Mouse (Mus musculus) thymus, postnatal 10 days (tissue): Measurements from ENCODE around the gene Morc3.

ENCODE experiments used
- DNase-seq, 2 experiments: peaks; one replicate each; pipeline ENCODE4 v3.0.0; 2021; ENCODE audit warnings: low spot score in 2 of 2

Gene Morc3

DNA sequence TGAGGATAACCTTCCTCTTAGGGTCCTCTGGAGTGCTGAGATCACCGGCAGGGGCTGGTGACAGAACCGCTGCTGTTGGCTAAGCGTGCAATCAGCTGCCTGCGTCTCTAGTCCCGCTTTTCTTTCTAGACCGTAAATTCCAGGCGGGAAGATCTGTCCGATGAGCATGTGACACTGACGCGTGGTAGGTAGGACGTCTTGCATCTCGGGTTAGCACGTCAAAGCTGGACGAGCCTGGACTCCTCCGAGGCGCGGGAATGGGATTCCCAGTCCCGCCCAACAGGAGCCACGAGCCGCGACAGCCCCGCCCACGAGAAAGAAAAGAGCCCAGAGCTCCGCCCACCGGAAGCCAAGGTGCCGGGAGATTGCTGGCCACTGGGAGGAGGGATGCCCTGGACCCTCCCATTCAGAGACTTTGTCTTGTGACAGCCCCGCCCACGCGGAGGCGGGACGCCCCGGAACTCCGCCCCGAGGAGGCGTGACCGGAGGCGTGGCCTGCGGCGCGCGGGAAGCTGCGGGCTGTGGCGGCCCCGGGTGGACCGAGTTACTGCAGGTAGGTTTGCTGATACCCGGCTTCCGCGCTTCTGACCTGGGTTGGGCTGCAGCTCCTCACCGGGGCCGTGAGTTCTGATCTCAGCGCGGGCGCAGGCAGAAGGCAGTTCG is 51.6 kb downstream of the Morc3 start, which contains the start of gene Chaf1b:
Gene Chaf1b, plus strand, starts transcription at position 479 of the 663 bp plus-strand sequence.
- peak; percentile 95 to 98 for DNase-seq

DNA sequence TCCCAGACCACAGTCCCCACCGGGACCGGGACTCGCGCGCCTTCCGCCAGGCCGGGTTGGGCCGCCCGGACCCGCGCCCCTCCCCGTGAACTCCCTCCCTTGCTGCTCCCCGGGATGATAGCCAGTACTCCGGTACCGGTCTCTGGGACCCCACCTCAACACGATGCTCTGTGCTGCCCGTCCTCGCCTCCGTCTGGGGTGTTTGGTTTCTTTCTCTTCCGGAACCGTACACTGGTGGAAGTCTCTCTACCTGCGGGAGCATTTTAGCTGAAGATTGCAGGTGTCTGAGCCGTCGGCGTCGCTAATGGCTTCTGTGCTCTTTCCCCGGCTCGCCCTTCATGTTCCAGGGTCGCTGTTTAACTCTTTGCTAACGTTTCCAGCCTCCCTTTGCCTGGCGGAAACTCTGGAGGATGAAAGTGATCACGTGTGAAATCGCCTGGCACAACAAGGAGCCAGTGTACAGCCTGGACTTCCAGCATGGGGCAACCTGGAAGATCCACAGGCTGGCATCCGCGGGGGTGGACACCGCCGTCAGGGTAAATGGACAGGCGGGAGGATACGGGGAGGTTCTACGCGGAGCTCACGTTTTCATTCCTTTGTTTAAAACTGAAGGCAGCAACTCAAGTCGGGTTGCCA is 52.3 kb downstream of the Morc3 start:
- DNase-seq, result peak; percentile 6 to 33

DNA sequence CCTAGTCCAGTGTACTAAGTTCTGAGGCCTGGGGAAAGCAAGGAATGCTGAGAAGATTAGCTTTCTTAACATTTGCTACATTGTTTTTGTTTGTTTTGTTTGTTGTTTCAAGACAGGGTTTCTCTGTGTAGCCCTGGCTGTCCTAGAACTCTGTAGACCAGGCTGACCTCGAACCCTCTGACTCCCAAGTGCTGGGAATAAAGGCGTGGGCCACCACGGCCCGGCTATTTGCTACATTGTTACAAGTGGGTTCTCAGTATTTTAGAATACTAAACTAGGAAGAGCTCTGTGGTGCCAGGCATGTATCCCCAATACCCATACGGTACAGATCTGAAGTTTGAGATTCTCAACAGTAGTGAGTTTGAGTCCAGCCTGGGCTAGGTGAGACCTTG is 52.8 kb downstream of the Morc3 start:
- DNase-seq, result no peak

DNA sequence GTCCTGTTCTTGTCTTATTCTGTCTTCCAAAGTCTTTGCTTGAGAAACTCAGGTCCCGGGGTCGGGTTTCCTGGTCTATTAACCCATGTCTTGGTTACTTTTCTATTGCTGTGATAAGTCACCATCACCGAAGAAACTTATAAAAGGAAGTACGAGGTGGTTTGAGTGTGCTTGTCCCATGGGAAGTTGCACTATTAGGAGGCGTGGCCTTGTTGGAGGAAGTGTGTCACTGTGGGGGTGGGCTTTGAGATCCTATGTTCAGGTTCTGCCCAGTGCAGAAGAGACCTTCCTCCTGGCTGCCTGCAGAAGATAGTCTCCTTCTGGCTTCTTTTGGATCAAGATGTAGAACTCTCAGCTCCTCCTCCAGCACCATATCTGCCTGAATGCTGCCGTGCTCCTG is 56.6 kb downstream of the Morc3 start:
- no peak for DNase-seq

DNA sequence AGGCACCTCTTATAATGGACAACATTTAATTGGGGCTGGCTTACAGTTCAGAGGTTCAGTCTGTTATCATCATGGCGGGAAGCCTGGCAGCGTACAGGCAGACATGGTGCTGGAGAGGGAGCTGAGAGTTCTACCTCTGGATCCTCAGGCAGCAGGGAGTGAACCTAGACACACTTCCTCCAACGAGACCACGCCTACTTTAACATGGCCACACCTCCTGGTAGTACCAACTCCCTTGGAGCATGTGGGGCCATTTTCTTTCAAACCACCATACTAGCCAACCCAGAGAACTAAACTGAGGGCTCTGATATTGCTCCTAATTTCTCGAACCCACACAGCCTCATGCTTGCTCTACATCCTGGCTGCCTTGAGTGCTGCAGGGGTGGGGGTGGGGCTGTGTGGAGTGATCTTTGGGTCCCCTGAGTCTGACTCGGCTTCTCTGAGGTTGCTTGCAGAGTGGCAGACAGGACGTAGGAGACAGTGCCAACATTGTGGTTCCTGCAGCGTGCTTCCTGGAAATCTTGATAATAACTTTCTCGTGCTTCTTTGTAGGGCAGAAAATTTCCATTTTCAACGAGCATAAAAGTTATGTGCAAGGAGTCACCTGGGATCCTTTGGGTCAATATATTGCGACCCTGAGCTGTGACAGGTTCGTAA is 59.2 kb downstream of the Morc3 start:
- no peak for DNase-seq

DNA sequence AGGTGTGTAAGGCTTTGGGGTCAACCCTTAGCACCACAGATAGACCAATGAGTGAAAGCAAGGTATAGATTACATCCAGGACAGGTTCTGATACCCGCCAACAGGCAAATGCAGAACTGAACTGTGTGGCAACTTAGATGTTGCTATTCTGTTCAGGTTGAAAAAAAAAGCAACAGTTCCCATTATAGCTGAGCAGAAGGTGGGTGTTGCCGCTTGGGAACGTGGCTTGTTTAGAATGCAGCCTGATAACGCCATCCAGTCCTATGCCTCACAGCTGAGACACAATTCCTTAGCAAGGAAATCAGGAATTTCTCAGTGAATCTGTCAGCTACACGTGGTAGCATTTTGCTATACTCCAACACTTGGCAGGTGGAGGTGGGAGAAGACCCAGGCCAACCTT is 61.4 kb downstream of the Morc3 start:
- DNase-seq, result no peak

DNA sequence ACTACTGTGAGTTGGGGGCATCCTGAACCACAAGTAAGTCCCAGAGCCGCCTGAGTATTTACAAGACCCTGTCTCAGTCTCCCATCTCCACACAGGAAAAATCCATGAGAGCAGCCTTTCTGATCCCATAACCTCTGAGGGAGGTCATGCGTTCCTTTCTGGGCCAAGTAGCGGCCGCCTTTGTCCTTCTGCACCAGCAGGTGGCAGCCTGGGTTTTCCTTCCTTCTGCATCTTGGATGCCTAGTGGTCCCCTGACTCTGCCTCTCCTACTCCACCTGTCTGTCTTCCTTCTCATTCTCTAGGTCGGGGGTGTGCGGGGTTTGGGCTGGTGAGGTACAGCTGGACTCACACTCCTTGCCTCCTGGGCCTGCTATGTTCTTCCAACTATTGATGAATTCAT is 71.1 kb downstream of the Morc3 start:
- no peak for DNase-seq

GRCm38 (mm10) chr16:93906156-93907014 is 74.5 kb downstream of the Morc3 start:
- peak; percentile 21 to 62 for DNase-seq

GRCm38 (mm10) chr16:93907761-93908160 is 75.8 kb downstream of the Morc3 start:
- DNase-seq, result peak; percentile 53 to 73

- DNase-seq, result peak; percentile 39 to 58
These were observed 76.3 kb downstream of the Morc3 start for GRCm38 (mm10) chr16:93908196-93908595.

DNA sequence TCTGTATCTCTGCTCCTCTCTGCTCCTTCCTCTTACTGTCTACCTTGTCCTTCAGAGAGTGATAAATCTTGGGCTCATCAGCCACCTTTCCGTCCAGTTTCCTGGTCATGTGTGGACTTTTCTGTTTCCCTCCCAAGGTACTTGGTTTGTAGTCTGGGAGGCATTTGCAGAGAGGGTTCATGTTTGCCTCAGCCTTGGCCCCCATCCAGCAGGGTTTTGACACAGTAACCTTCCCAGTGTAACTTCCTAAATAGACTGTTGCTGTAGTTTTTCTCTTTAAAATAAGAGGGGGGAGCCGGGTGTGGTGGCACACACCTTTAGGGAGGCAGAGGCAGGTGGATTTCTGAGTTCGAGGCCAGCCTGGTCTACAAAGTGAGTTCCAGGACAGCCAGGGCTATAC is 78.0 kb downstream of the Morc3 start:
- no peak for DNase-seq

DNA sequence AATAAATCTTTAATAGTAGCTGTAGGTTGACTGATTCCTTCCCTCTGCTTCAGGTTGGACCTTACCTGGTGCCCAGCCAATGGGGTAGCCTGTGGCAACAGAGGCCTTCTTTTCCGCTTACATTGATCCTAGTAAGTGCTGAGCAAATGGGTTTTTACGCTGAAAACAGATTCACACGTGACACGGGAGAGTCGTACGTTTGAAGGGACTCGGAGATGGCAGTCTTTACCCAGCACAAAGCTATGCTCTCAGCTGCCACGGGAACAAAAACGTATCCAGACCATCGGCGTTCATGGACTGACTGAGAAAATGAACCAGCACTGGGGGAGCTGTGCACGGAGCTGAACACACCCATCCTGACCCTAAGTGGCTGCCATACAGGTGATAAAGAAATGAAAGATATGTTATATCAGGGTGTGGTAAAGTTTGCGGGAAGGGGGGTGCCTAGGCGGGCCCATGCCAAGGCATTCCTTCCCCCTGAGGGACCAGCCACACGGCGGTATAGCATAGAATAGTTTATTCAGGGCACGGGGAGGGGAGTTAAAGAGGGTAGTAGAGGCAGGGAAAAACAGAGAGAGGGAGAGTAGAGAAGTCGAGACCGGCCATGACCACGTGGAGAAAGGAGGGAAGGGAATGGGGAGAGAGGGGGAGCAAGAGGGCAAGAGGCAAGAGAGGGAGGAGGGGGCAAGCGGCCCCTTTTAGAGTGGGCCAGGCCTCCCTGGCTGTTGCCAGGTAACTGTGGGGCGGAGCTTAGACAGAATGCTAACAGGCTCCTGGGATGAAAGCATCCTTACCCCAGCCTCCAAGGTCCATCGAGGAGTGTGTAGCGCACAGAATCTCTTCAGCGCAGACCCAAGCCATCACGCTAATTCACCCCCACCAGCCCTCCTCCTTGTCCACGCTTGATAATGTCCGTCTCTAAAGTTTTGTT is 79.1 kb downstream of the Morc3 start:
- no peak for DNase-seq

DNA sequence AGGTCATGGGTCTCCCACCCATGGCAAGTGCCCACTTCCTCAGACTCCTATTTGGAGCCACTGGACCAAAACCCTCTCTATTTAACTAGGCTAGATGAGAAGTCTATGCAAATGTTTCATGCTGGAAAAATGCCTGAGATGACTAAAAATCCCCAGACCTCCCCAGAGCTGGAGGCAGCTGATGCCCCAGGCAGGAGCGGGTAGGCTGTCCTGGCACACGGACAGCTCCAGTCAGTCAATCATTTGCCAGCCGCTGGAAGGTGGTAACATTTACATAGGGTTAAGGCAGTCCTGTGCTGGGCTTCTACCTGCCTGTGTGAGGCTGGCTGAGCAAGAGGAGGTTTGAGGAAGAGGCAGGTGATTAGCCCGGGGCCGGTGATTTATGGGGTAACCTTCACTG is 80.2 kb downstream of the Morc3 start:
- DNase-seq, result no peak

DNA sequence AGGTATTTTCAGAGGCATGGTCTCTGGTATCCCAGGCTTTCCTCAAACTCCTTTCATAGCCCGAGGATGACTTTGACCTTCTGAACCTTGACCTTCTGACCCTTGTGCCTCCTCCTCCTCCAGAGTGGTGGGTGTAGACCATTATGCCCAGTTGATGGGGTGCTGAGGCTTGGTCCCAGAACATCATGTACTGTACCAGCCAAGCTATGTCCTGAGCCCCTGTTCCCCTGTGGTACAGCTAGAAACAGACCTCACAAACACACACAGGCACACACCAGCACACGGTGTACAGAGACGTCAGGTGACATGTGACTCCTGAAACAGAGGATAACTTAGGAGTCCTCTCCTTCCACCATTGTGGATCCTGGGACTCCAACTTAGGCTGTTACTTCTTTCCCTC is 80.9 kb downstream of the Morc3 start:
- DNase-seq, result no peak

- DNase-seq, result no peak
These were observed 82.1 kb downstream of the Morc3 start for GRCm38 (mm10) chr16:93913881-93914576.

DNA sequence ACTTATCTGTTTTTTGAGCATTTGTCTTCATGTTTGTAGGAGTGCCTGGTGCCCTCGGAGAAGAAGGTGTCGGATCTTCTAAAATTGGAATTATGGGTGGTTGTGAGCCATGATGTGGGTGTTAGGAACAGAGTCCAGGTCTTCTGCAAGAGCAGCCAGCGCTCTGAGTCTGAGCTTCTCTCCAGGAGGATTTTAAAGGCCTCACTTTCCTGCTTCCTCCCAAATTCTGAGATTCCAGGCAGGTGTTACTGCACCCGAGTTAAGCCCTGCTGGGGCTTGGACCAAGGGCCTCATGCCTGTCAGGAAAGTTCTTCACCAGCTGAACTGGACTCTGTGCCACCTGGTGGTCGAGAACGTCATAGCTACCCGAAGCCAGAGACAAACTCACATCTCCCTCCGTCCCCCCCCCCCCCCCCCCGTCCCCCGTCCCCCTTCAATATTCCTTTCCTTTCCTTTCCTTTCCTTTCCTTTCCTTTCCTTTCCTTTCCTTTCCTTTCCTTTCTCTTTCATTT is 83.5 kb downstream of the Morc3 start:
- DNase-seq, result peak; percentile 41 to 65

DNA sequence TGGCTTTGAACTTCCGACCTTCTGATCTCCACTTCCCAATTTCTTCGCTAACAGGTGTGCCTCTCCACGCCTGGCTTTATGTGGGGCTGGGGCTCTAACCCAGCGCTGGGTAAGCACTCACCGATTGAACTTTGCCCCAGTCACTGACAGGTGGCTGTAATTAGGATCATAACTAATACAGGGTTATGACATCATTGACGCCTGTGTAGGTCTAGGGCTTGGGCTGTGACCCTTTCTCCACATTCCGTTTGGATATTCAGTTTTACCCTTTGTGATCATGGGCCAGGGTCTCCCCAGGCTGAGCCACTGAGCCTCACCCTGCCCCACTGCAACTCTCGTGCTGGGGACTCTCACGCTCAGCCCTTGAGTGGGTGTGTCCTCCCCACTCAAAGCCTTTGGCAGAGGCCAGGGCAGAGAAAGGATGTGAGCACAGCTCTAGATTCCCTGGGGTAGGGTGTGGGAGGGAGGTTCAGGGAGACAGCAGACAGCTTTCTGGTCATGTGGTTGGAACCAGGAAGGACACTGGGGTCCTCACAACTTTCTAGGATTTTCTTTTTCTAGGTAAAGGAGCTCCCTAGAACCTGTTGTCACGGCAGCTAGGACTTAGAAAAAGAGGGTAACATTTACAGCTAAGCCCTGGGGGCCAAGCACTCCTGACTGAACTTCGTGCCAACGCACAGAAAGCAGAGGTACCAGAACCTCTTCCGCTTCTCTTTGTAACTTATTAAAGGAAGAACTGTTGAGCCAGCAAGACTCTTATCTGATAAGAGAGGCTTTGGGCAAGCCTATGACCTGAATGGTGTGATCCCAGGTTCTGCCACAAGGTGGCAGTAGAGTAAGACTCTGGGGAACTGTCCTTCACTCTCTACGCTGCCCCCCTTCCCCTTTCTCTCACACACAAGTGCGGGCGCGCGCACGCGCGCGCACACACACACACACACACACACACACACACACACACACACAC is 86.1 kb downstream of the Morc3 start:
- peak; percentile 68 to 89 for DNase-seq

GRCm38 (mm10) chr16:93918679-93919060 is 86.7 kb downstream of the Morc3 start:
- no peak for DNase-seq

- no peak for DNase-seq
These were observed 87.3 kb downstream of the Morc3 start for GRCm38 (mm10) chr16:93919189-93919588.
